Mouse (Mus musculus): Measurements from ENCODE around the gene Cpxm2. TPM values are rescaled to one million over a fixed set of nuclear protein-coding genes. Genes with fewer than 3 reads are reported as not detected.

Gene Cpxm2
- total and polyA plus RNA-seq, 2 experiments from 2014 or later: 0.37 to 1.5 TPM

DNA sequence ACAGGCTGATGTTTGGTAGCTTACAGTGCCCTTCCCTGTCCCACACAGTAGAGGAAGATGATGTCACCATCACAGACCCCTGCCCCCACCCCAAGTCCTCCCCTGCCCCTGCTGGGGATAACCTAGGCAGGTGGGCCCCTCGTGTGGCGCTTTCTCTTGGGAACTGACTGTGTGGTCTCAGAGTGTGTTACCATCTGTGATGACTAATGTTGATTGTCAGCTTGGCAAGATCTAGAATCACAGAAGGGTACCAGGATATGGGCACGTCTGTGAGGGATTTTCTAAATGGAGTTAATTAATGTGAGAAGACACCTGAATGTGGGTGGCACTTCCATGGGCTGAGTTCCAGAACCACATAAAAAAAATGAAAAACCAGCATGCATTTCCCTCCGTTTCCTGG lies 12.7 kb upstream of the Cpxm2 start:
- no peak for DNase-seq (ENCODE audit: low spot score)
- ATAC-seq (ENCODE audit: insufficient read depth, low read depth): no peak

DNA sequence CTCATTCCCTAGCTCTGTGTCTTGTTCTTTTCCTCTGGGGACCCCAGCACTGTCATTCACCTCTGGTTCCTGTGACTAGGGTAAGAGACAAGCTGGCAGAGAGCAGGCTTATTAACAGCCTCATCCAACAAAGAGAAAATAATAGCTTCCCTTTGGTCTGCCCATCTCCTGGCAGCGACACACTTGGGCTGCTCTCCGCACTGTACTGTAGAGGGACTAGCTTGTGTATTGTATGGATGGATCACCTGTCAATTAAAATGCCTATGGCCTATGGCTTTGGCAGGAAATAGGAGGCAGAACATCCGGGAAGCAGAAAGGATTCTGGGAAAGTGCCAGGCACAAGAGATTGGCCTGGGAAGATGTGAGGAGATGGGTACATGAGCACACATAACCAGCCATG lies 7.7 kb upstream of the Cpxm2 start:
- no peak for DNase-seq (ENCODE audit: low spot score)
- Histone ChIP-seq H3K4me3 (ENCODE audit: low read depth, low read length) (no peak overlapping the region), H3K4me2 (ENCODE audit: low read depth, low read length) (no peak overlapping the region), H3K27me3 (ENCODE audit: control insufficient read depth, insufficient read depth, low read length) (no peaks in the 10 kb centered on the region), H3K9me3 (replicated peaks; ENCODE audit: control insufficient read depth, low read length) (no peaks in the 10 kb centered on the region), H3K27ac (ENCODE audit: low read depth) (no peak overlapping the region), H3K36me3 (replicated peaks; ENCODE audit: control insufficient read depth, insufficient read depth, low read length) (no peaks in the 10 kb centered on the region), H3K4me1 (ENCODE audit: control insufficient read depth, insufficient read depth) (no peaks in the 10 kb centered on the region), H3K9ac (replicated peaks; ENCODE audit: low read depth, low read length) (no peak overlapping the region)
- ATAC-seq (ENCODE audit: insufficient read depth, low read depth): no peak
- WGBS: 68% methylated on average over 3 of the region's 3 CpGs
- no peak for TF ChIP-seq EP300 (IDR thresholded peaks at IDR 0.05; ENCODE audit: low read depth)
- no peak for TF ChIP-seq CTCF (IDR thresholded peaks at IDR 0.05; ENCODE audit: low read depth)

More for the DNA sequence above, 12.7 kb upstream of the Cpxm2 start:
- no peaks in the 10 kb centered on the region for H3K4me1 ChIP-seq (ENCODE audit: control insufficient read depth, insufficient read depth)
- no peak overlapping the region for H3K27ac ChIP-seq (ENCODE audit: low read depth)
- H3K36me3 ChIP-seq (replicated peaks; ENCODE audit: control insufficient read depth, insufficient read depth, low read length): no peaks in the 10 kb centered on the region
- no peaks in the 10 kb centered on the region for H3K27me3 ChIP-seq (ENCODE audit: control insufficient read depth, insufficient read depth, low read length)
- no peak overlapping the region for H3K9ac ChIP-seq (replicated peaks; ENCODE audit: low read depth, low read length)
- no peaks in the 10 kb centered on the region for H3K9me3 ChIP-seq (replicated peaks; ENCODE audit: control insufficient read depth, low read length)
- 61% methylated on average over 4 of the region's 4 CpGs for WGBS
- no peak overlapping the region for H3K4me3 ChIP-seq (ENCODE audit: low read depth, low read length)
- H3K4me2 ChIP-seq (ENCODE audit: low read depth, low read length): no peak overlapping the region
- TF ChIP-seq CTCF (IDR thresholded peaks at IDR 0.05; ENCODE audit: low read depth): no peak
- TF ChIP-seq EP300 (IDR thresholded peaks at IDR 0.05; ENCODE audit: low read depth): no peak

DNA sequence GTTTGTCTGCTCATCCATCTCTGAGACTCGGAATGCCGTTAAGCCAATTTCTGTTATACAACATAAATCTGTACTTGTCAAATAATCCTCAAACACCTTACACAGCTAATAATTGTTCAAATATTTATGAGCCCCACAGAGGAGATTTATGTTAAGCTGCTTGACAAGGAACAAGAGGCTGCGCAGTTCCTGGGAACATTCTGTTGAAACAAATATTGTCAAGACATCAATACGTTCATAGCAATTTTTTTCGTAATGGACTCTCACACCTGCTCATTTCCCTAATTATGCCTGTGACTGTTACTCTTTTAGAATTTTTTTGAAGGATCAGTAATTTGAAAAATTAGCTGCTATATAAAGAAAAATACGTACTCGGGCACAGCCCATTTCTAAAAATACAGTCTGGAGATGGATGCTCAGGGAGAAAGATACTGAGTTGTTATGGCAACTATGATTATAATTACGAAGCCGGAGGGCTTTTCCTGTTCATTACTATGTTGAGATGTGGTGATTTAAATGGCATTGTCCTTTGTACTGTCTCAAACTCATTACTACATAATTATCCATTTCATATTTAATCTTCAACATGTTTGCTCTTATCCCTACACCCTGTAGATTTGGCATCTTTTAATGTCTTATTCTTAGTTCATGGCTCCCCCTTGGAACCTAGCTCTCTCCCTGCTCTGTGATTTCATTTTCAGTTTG lies 3.9 kb upstream of the Cpxm2 start:
- Histone ChIP-seq H3K9ac (replicated peaks; ENCODE audit: low read depth, low read length) (no peak overlapping the region), H3K36me3 (replicated peaks; ENCODE audit: control insufficient read depth, insufficient read depth, low read length) (no peaks in the 10 kb centered on the region), H3K9me3 (replicated peaks; ENCODE audit: control insufficient read depth, low read length) (no peaks in the 10 kb centered on the region), H3K27me3 (ENCODE audit: control insufficient read depth, insufficient read depth, low read length) (peaks cover 26% of the 10 kb centered on the region), H3K4me3 (ENCODE audit: low read depth, low read length) (no peak overlapping the region), H3K4me1 (ENCODE audit: control insufficient read depth, insufficient read depth) (no peaks in the 10 kb centered on the region), H3K4me2 (ENCODE audit: low read depth, low read length) (no peak overlapping the region), H3K27ac (ENCODE audit: low read depth) (no peak overlapping the region)
- TF ChIP-seq EP300 (IDR thresholded peaks at IDR 0.05; ENCODE audit: low read depth) (no peak), CTCF (IDR thresholded peaks at IDR 0.05; ENCODE audit: low read depth) (no peak)
- 85% methylated on average over 9 of the region's 9 CpGs for WGBS
- DNase-seq (ENCODE audit: low spot score) (no peak), ATAC-seq (ENCODE audit: insufficient read depth, low read depth) (no peak)

DNA sequence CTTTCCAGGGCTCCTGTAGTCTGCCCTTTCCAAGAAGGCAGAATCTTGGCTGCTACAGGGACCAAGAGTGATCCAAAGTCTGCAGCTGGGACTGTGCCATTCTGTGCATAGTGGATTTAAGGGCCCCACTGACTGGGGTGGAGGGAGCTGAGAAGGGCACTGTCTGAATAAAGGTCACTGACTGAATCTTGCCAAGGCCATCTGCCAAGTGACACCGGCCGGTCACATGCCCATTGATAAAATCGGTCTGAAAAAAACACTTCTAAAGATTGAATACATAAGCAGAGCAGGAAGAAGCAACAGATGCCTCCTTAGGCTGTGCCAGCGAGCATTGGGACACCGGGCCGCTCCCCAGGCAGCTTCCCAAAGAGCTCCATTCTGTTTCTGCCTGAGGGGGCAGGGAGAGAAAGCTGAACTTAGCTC lies 803 bp downstream of the Cpxm2 start:
- H3K4me3 ChIP-seq (ENCODE audit: low read depth, low read length): peak overlapping the region; percentile 27
- H3K27ac ChIP-seq (ENCODE audit: low read depth): no peak overlapping the region
- peaks cover 38% of the 10 kb centered on the region for H3K27me3 ChIP-seq (ENCODE audit: control insufficient read depth, insufficient read depth, low read length)
- H3K9ac ChIP-seq (replicated peaks; ENCODE audit: low read depth, low read length): no peak overlapping the region
- no peaks in the 10 kb centered on the region for H3K36me3 ChIP-seq (replicated peaks; ENCODE audit: control insufficient read depth, insufficient read depth, low read length)
- DNase-seq (ENCODE audit: low spot score) (no peak), ATAC-seq (ENCODE audit: insufficient read depth, low read depth) (no peak)
- H3K4me1 ChIP-seq (ENCODE audit: control insufficient read depth, insufficient read depth): no peaks in the 10 kb centered on the region
- H3K9me3 ChIP-seq (replicated peaks; ENCODE audit: control insufficient read depth, low read length): no peaks in the 10 kb centered on the region
- WGBS: 36% methylated on average over 6 of the region's 6 CpGs
- H3K4me2 ChIP-seq (ENCODE audit: low read depth, low read length): peak overlapping the region; percentile 53; the same call in 1 of the 2 replicates
- no peak for TF ChIP-seq EP300 (IDR thresholded peaks at IDR 0.05; ENCODE audit: low read depth)
- no peak for TF ChIP-seq CTCF (IDR thresholded peaks at IDR 0.05; ENCODE audit: low read depth)

DNA sequence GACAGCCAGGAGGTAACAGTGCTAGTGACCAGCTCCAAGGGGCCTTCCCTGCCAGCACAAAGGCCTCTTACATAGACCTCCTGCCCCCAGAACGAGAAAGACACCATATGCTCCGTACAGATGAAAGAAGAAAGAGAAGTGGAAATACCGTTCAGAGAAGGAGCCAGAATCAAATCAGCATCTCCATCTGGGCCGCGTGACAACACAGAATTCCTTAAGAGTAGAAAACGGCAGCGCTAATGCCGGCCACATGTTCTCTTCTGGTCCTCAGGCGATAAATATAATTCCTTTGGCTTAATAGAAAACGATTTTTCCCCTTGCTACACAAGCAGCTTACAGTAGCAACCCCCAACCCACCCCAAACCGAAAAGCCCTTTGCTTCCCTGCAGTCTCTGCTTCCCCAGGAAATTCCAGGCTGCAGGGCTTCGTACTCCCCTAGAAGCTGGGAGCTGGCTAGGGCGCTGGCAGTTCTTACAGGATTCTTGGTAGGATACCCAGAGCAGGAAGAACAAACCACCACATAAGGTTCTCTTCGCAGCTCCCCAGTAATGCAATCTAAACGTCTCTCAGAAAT lies 9.2 kb downstream of the Cpxm2 start:
- no peak for DNase-seq (ENCODE audit: low spot score)
- Histone ChIP-seq H3K9ac (replicated peaks; ENCODE audit: low read depth, low read length) (no peak overlapping the region), H3K4me3 (ENCODE audit: low read depth, low read length) (no peak overlapping the region), H3K27me3 (ENCODE audit: control insufficient read depth, insufficient read depth, low read length) (no peaks in the 10 kb centered on the region), H3K9me3 (replicated peaks; ENCODE audit: control insufficient read depth, low read length) (no peaks in the 10 kb centered on the region), H3K4me2 (ENCODE audit: low read depth, low read length) (no peak overlapping the region), H3K4me1 (ENCODE audit: control insufficient read depth, insufficient read depth) (no peaks in the 10 kb centered on the region), H3K27ac (ENCODE audit: low read depth) (no peak overlapping the region), H3K36me3 (replicated peaks; ENCODE audit: control insufficient read depth, insufficient read depth, low read length) (no peaks in the 10 kb centered on the region)
- TF ChIP-seq EP300 (IDR thresholded peaks at IDR 0.05; ENCODE audit: low read depth) (no peak), CTCF (IDR thresholded peaks at IDR 0.05; ENCODE audit: low read depth) (no peak)
- WGBS: 71% methylated on average over 15 of the region's 15 CpGs
- no peak for ATAC-seq (ENCODE audit: insufficient read depth, low read depth)

Data from heart, postnatal 0 days (tissue).